Mouse (Mus musculus) neural tube, embryonic 12.5 days (tissue): ENCODE measurements around the gene Lipa. TPM values are rescaled to one million over a fixed set of nuclear protein-coding genes. Genes with fewer than 3 reads are reported as not detected.

Experiments
- ATAC-seq: fragments of 200-750 bp; cut with Nextera tagmentation; 2 replicates; pipeline ENCODE4 v1.8.0; 2017; ENCODE audit warnings: low read depth, mild to moderate bottlenecking, moderate TSS enrichment, moderate library complexity; ENCODE audit not compliant: low FRiP score
- H3K27ac ChIP-seq: fragments of 300-500 bp; sonication (generic); 2 replicates; pipeline ENCODE4 v1.5.1; 2016
- H3K27me3 ChIP-seq: fragments of 300-500 bp; sonication (generic); replicated peaks from 2 replicates; pipeline ENCODE4 v1.6.1; 2016; ENCODE audit warnings: mild to moderate bottlenecking
- H3K36me3 ChIP-seq: fragments of 300-500 bp; sonication (generic); 2 replicates; pipeline ENCODE4 v1.6.1; 2016; ENCODE audit warnings: mild to moderate bottlenecking
- H3K4me1 ChIP-seq: fragments of 300-500 bp; sonication (generic); 2 replicates; pipeline ENCODE4 v1.6.1; 2016
- H3K4me2 ChIP-seq: fragments of 300-500 bp; sonication (generic); replicated peaks from 2 replicates; pipeline ENCODE4 v1.6.1; 2016; ENCODE audit warnings: mild to moderate bottlenecking
- H3K4me3 ChIP-seq: fragments of 300-500 bp; sonication (generic); 2 replicates; pipeline ENCODE4 v1.5.1; 2016
- H3K9ac ChIP-seq: fragments of 300-500 bp; sonication (generic); 2 replicates; pipeline ENCODE4 v1.6.1; 2016; ENCODE audit warnings: mild to moderate bottlenecking
- H3K9me3 ChIP-seq: fragments of 300-500 bp; sonication (generic); 2 replicates; pipeline ENCODE4 v1.6.1; 2016; ENCODE audit warnings: mild to moderate bottlenecking
- WGBS: fragments of 180-500 bp; shearing (Covaris S2); methylation state at CpG from one replicate; pipeline ENCODE4 v1.1.7; 2016; 5-methylcytosine and 5-hydroxymethylcytosine counted together
- polyA plus RNA-seq: library from polyadenylated mRNA; unstranded; fragments of >200 nt; fragmentation: Nextera tagmentation; extraction: Ambion mirVana; gene quantifications from 2 replicates; pipeline ENCODE4 v1.2.1, GENCODE M21; 2016

Lipa gene
- polyA plus RNA-seq, 1 experiment from 2014 or later: 23.9 TPM

DNA sequence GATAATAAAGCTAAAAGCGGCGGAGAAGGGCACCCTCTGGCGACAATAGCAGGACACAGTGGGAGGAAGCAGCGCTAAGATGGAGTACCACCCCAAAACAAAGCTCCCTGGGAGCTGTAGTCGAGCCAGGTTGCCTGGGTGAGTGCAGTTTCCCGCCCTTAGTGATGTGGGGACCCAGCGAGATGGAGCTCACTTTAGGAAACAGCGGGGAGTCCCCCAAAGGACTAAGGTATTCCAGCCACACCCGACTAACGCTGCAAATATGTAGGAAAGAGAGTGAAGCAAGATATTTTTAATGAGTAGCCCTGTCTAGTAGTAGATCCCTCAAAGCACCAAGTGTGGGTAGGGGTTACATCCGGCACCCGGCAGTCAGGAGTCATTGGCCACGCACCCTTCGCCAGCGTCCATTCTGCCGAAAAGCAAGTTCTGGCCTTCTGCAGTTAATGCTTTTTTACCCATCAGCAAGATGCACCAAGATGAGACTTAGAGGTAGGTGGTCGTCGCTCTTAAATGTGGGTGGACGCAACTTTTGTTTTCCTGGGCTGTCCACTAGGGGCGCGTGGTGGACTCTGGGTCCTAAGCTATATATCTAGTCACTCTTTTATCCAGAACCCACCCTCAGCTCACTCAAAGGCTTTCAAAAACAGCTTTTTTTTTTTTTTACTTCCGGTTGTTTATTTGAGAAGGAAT lies 23.4 kb upstream of the Lipa start, which contains the start of gene Ifit2:
Gene Ifit2, plus strand, starts transcription at position 161 of the 690 bp plus-strand sequence.
- Histone ChIP-seq H3K4me3 (peak within 1 kb of the TSS; percentile 38), H3K36me3 (no peaks in the 10 kb centered on the region), H3K27me3 (no peaks in the 10 kb centered on the region), H3K4me2 (peak within 1 kb of the TSS; percentile 66), H3K9me3 (no peaks in the 10 kb centered on the region), H3K27ac (no peak within 1 kb of the TSS), H3K4me1 (no peaks in the 10 kb centered on the region), H3K9ac (peak within 1 kb of the TSS; percentile 26; the same call in 1 of the 2 replicates)
- 3% methylated on average over 22 of the region's 22 CpGs for WGBS
- peak; percentile 96 for ATAC-seq

DNA sequence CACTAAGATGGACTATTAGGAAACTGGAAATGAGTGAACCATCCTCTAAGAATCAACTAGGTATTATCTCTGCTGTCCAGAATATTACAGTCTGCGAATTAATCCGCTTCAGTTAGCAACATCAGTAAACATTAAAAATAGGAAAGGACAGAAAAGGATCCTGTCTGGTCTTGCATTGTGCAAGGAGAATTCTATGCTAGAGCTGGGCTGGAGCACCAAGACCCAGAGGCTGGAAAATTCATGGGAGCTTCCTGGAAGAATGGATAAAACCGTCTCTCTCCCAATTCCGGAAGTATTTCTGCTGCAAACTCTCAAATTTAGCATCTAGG lies 22.9 kb upstream of the Lipa start:
- 35% methylated on average over 4 of the region's 4 CpGs for WGBS
- Histone ChIP-seq H3K4me3 (peak overlapping the region; percentile 38), H3K4me2 (peak overlapping the region; percentile 66), H3K4me1 (no peaks in the 10 kb centered on the region), H3K27me3 (no peaks in the 10 kb centered on the region), H3K9ac (0 out of 2 replicates have a peak overlapping the region, but pooled peaks have one; percentile 26), H3K36me3 (no peaks in the 10 kb centered on the region), H3K9me3 (no peaks in the 10 kb centered on the region), H3K27ac (no peak overlapping the region)
- ATAC-seq: peak; percentile 36

DNA sequence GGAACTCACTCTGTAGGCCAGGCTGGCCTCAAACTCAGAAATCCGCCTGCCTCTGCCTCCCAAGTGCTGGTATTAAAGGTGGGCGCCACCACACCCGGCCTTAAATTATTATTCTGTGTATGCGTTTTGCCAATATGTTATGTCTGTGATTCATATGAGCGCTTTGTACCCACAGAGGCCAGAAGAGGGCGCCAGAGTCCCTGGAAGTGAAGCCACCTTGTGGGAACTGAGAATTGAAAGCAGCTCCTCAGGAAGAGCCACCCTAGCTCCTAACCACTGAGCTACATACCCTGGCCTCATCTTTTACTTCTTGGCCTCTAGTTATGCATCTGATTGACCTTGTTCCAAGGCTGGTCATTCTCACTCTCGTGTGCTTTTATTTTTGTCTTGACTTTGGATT lies 20.7 kb upstream of the Lipa start:
- no peak for ATAC-seq
- no peaks in the 10 kb centered on the region for H3K36me3 ChIP-seq
- no peak overlapping the region for H3K4me2 ChIP-seq
- H3K4me3 ChIP-seq: no peak overlapping the region
- WGBS: 34% methylated on average over 7 of the region's 7 CpGs
- no peak overlapping the region for H3K9ac ChIP-seq
- H3K9me3 ChIP-seq: no peaks in the 10 kb centered on the region
- no peak overlapping the region for H3K27ac ChIP-seq
- H3K27me3 ChIP-seq: no peaks in the 10 kb centered on the region
- no peaks in the 10 kb centered on the region for H3K4me1 ChIP-seq

DNA sequence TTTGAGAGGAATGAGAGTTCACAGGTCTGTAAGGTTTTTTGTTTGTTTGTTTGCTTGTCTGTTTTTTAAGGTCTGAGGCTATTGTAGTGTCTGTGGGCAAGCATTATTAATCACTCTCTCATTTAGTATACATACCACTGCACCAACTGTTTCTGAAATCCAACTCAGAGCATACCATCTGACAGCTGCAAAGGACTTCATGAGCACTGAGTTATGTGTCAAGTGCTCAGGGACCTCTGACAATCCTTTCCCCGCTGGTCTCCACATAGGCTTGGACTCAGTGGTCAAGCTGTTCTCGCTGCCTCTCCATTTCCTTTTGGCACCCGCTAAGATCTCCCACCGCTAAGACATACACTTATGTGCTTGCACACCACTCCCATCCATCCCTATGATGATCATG lies 18.9 kb upstream of the Lipa start:
- Histone ChIP-seq H3K9me3 (no peaks in the 10 kb centered on the region), H3K27ac (no peak overlapping the region), H3K4me3 (no peak overlapping the region), H3K4me2 (no peak overlapping the region), H3K36me3 (no peaks in the 10 kb centered on the region), H3K9ac (no peak overlapping the region), H3K4me1 (no peaks in the 10 kb centered on the region), H3K27me3 (no peaks in the 10 kb centered on the region)
- ATAC-seq: no peak
- WGBS: 91% methylated on average over 4 of the region's 4 CpGs

GRCm38 (mm10) chr19:34539422-34539821 lies 12.1 kb upstream of the Lipa start:
- H3K9me3 ChIP-seq: no peaks in the 10 kb centered on the region
- whole genome bisulfite sequencing: 90% methylated on average over 1 of the region's 1 CpGs
- no peaks in the 10 kb centered on the region for H3K36me3 ChIP-seq
- H3K27me3 ChIP-seq: no peaks in the 10 kb centered on the region
- no peak overlapping the region for H3K27ac ChIP-seq
- ATAC-seq: no peak
- no peak overlapping the region for H3K4me2 ChIP-seq
- H3K9ac ChIP-seq: no peak overlapping the region
- H3K4me1 ChIP-seq: no peaks in the 10 kb centered on the region
- H3K4me3 ChIP-seq: no peak overlapping the region

- Histone ChIP-seq H3K9me3 (no peaks in the 10 kb centered on the region), H3K27ac (no peak overlapping the region), H3K36me3 (no peaks in the 10 kb centered on the region), H3K27me3 (no peaks in the 10 kb centered on the region), H3K9ac (no peak overlapping the region), H3K4me2 (no peak overlapping the region), H3K4me1 (no peaks in the 10 kb centered on the region), H3K4me3 (no peak overlapping the region)
- WGBS: 93% methylated on average over 4 of the region's 4 CpGs
- no peak for ATAC-seq
These were observed 4.9 kb upstream of the Lipa start for GRCm38 (mm10) chr19:34532061-34532751.

DNA sequence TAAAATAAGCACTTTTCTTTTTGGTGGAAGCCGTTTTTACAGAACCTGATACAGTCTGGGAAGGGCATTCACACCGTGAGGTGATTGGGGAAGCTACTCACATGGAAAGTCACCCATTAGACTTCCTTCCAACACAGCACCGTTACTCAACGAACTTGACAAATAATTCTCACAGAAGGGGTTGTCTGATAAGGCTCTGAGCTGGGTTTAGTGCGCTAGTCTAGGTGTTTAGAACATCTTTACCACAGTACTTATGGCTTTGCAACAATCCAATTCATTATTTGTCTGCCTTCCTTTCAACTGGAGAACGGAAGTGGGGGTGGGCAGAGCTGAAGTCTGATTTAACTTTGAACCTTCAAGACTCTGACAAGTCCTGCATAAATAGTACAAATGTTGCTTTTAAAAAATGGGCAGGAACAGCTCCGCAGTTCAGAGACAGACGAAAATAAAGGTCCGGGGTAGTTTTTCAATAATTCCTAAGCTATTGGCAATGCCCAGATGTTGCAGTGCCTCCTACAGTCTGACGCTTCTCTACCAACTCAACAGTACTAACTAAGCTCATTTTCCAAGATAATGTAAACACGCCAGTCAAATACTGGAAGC lies 852 bp downstream of the Lipa start:
- Histone ChIP-seq H3K36me3 (0 out of 2 replicates have a peak, but pooled peaks cover 2% of the 10 kb centered on the region), H3K9me3 (no peaks in the 10 kb centered on the region), H3K27me3 (no peaks in the 10 kb centered on the region), H3K9ac (peak overlapping the region; percentile 61; the same call in 1 of the 2 replicates), H3K4me2 (peak overlapping the region; percentile 86), H3K4me1 (no peaks in the 10 kb centered on the region; the same call in 1 of the 2 replicates), H3K27ac (no peak overlapping the region), H3K4me3 (peak overlapping the region; percentile 59)
- no peak; the same call in 1 of the 2 replicates for ATAC-seq
- 48% methylated on average over 11 of the region's 11 CpGs for WGBS

DNA sequence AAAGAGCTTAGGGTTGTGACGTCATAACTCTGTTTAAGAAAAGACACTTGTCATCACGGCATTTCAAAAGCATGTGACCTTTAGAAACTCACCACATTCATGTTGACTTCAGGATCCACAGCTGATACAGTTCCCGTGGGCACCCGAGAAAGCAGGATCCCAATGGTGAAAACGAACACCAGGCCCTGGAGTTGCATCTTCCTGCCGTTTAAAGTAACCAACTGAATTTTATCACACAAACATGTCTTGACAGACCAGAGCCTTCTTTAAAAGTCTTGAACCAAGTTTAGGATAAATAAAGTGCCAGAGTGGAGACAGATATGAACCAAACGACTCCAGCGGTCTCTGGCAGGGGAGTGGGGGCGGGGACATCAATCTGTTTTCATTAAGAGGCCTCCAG lies 2.6 kb downstream of the Lipa start:
- ATAC-seq: no peak
- no peaks in the 10 kb centered on the region for H3K27me3 ChIP-seq
- no peaks in the 10 kb centered on the region for H3K9me3 ChIP-seq
- H3K27ac ChIP-seq: no peak overlapping the region
- whole genome bisulfite sequencing: 78% methylated on average over 9 of the region's 9 CpGs
- no peak overlapping the region for H3K9ac ChIP-seq
- 0 out of 2 replicates have a peak, but pooled peaks cover 2% of the 10 kb centered on the region for H3K36me3 ChIP-seq
- no peaks in the 10 kb centered on the region; the same call in 1 of the 2 replicates for H3K4me1 ChIP-seq
- H3K4me2 ChIP-seq: no peak overlapping the region
- no peak overlapping the region for H3K4me3 ChIP-seq

GRCm38 (mm10) chr19:34523106-34523725 lies 4.1 kb downstream of the Lipa start:
- no peak overlapping the region for H3K9ac ChIP-seq
- H3K36me3 ChIP-seq: 0 out of 2 replicates have a peak, but pooled peaks cover 2% of the 10 kb centered on the region
- H3K27ac ChIP-seq: no peak overlapping the region
- no peaks in the 10 kb centered on the region for H3K9me3 ChIP-seq
- H3K4me2 ChIP-seq: no peak overlapping the region
- H3K27me3 ChIP-seq: no peaks in the 10 kb centered on the region
- no peaks in the 10 kb centered on the region; the same call in 1 of the 2 replicates for H3K4me1 ChIP-seq
- no peak overlapping the region for H3K4me3 ChIP-seq
- no peak for ATAC-seq
- 79% methylated on average over 12 of the region's 12 CpGs for WGBS

GRCm38 (mm10) chr19:34521978-34522377 lies 5.3 kb downstream of the Lipa start:
- 95% methylated on average over 1 of the region's 1 CpGs for WGBS
- Histone ChIP-seq H3K9ac (no peak overlapping the region), H3K4me2 (no peak overlapping the region), H3K4me1 (no peaks in the 10 kb centered on the region; the same call in 1 of the 2 replicates), H3K4me3 (no peak overlapping the region), H3K27me3 (no peaks in the 10 kb centered on the region), H3K27ac (no peak overlapping the region), H3K9me3 (no peaks in the 10 kb centered on the region), H3K36me3 (0 out of 2 replicates have a peak, but pooled peaks cover 5% of the 10 kb centered on the region)
- ATAC-seq: no peak

DNA sequence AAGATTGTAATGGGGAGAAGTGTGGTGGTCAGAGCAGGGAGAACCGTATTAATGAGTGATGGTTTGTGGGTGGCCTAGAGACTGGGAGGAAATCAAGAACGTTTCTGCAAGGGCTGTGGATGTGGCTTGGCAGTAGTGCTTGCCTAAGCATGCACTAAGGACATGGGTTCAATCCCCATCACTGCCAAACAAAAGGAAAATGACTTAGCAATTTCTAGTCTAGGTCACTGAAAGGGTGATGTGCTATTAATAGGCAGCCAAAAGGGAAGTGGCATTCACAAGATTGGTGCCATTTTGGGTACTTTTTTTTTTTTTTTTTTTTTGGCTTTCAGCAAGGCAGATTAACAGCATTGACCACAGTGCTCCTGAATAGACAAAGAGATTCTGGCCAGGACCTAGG lies 5.9 kb downstream of the Lipa start:
- Histone ChIP-seq H3K36me3 (0 out of 2 replicates have a peak, but pooled peaks cover 5% of the 10 kb centered on the region), H3K4me3 (no peak overlapping the region), H3K4me1 (no peaks in the 10 kb centered on the region), H3K4me2 (no peak overlapping the region), H3K27me3 (no peaks in the 10 kb centered on the region), H3K27ac (no peak overlapping the region), H3K9ac (no peak overlapping the region), H3K9me3 (no peaks in the 10 kb centered on the region)
- ATAC-seq: no peak
- WGBS: 86% methylated on average over 2 of the region's 2 CpGs

DNA sequence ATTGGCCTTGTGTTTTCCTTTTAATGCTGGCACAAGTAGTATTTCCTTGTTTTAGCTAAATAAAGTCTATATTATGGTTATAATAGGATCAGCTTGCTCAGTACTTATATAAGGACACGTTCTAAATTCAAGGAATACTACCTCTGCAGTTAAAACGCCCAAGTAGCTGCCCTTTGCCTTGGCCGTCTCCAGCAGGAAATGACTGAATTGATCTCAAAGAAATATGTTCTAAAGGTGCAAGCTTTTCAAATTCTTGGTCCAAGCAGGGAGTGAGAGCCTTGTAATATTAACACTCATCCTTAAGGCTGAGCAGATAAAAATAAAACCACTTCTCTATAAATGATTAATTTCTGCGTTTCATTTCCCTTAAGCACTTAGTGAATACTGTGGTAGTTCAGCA lies 7.2 kb downstream of the Lipa start:
- no peaks in the 10 kb centered on the region for H3K9me3 ChIP-seq
- no peak overlapping the region for H3K4me2 ChIP-seq
- WGBS: 89% methylated on average over 4 of the region's 4 CpGs
- no peak overlapping the region for H3K9ac ChIP-seq
- no peaks in the 10 kb centered on the region for H3K4me1 ChIP-seq
- H3K4me3 ChIP-seq: no peak overlapping the region
- no peaks in the 10 kb centered on the region for H3K27me3 ChIP-seq
- H3K36me3 ChIP-seq: 0 out of 2 replicates have a peak, but pooled peaks cover 5% of the 10 kb centered on the region
- no peak for ATAC-seq
- H3K27ac ChIP-seq: no peak overlapping the region
